ENCODE assay signal across 16 mouse cellular contexts in the genomic region with DNA sequence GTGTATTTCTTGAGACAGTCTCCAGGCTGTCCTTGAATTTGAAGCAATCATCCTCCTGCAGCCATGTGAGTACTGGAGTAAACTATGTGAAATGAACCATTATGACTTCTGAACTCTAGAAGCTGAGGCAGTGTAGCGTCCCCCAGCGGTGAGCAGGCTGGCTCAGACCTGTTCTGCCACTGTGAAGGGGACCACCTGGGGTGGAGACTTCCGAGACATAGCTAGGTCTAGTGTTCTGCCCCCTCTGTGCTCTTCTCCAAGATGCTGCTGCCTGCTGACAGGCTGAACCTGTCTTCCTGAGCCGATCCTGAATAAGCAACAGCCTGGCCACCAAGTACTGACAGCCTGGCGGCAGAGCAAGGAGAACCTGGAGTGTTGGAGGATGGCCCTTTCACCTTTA. TPM values are rescaled to one million over a fixed set of nuclear protein-coding genes. Genes with fewer than 3 reads are reported as not detected.
DNase-seq lines count a peak whose midpoint lies in the region; ATAC-seq and TF ChIP-seq lines count a peak whose summit lies in the region.
"Had no signal": no experiment of that assay in that cellular context is flagged by ENCODE, and none has a peak within 500 bp of the region (broad histone marks: within the 10 kb centered on the region; RNA-seq: fewer than 3 reads in every experiment).

No protein-coding gene starts in this region.

- H3K27ac ChIP-seq in hindbrain, postnatal 0 days: no peak overlapping the region
- no peak overlapping the region for H3K27ac ChIP-seq in hindbrain, embryonic 13.5 days
- peak overlapping the region; percentile 99 for H3K27ac ChIP-seq in liver, embryonic 13.5 days
- H3K27ac ChIP-seq in liver, postnatal 0 days (ENCODE audit: low read depth): 0 out of 2 replicates have a peak overlapping the region, but pooled peaks have one; percentile 94
- H3K27ac ChIP-seq: embryonic facial prominence, embryonic 12.5 days; forebrain, embryonic 13.5 days; gastrocnemius, adult 2 months; heart, embryonic 13.5 days; hindbrain, embryonic 14.5 days had no signal

- no peak overlapping the region for H3K4me3 ChIP-seq in hindbrain, postnatal 0 days (ENCODE audit: low read length)
- no peak overlapping the region for H3K4me3 ChIP-seq in hindbrain, embryonic 13.5 days
- no peak overlapping the region for H3K4me3 ChIP-seq in liver, embryonic 13.5 days (replicated peaks)
- no peak overlapping the region for H3K4me3 ChIP-seq in liver, postnatal 0 days (ENCODE audit: low read depth, low read length)
- H3K4me3 ChIP-seq: embryonic facial prominence, embryonic 12.5 days; forebrain, embryonic 13.5 days; gastrocnemius, adult 2 months; heart, embryonic 13.5 days had no signal

- no peak for DNase-seq in hindbrain, postnatal 0 days (ENCODE audit: low spot score)
- DNase-seq in ES-CJ7 (ENCODE audit: low read depth, low spot score): peak; percentile 84
- no peak for DNase-seq in liver, embryonic 13.5 days
- no peak for DNase-seq in liver, postnatal 0 days
- no peak for DNase-seq in adrenal gland, postnatal 14 days

- no peaks in the 10 kb centered on the region for H3K36me3 ChIP-seq in hindbrain, postnatal 0 days (ENCODE audit: insufficient read depth, low read length)
- peaks cover 25% of the 10 kb centered on the region for H3K36me3 ChIP-seq in hindbrain, embryonic 13.5 days
- H3K36me3 ChIP-seq in liver, embryonic 13.5 days: no peaks in the 10 kb centered on the region
- H3K36me3 ChIP-seq in liver, postnatal 0 days (replicated peaks; ENCODE audit: insufficient read depth, low read length): no peaks in the 10 kb centered on the region
- H3K36me3 ChIP-seq: embryonic facial prominence, embryonic 12.5 days; heart, embryonic 13.5 days had no signal

- 43% methylated on average over 5 of the region's 5 CpGs for WGBS in hindbrain, postnatal 0 days
- 44% methylated on average over 5 of the region's 5 CpGs for WGBS in hindbrain, embryonic 13.5 days
- WGBS in liver, embryonic 13.5 days (ENCODE audit: insufficient replicate concordance): 43% methylated on average over 5 of the region's 5 CpGs
- whole genome bisulfite sequencing in liver, postnatal 0 days (ENCODE audit: insufficient replicate concordance): 51% methylated on average over 5 of the region's 5 CpGs

- no peak overlapping the region for H3K9ac ChIP-seq in hindbrain, postnatal 0 days (replicated peaks; ENCODE audit: low read length)
- no peak overlapping the region for H3K9ac ChIP-seq in hindbrain, embryonic 13.5 days
- H3K9ac ChIP-seq in liver, embryonic 13.5 days: peak overlapping the region; percentile 42
- 0 out of 2 replicates have a peak overlapping the region, but pooled peaks have one; percentile 6 for H3K9ac ChIP-seq in liver, postnatal 0 days (replicated peaks)
- H3K9ac ChIP-seq: forebrain, postnatal 0 days; heart, embryonic 13.5 days; hindbrain, embryonic 14.5 days had no signal

- 0 out of 2 replicates have a peak, but pooled peaks have one; percentile 17 for TF ChIP-seq CTCF in hindbrain, postnatal 0 days (IDR thresholded peaks at IDR 0.05; ENCODE audit: low read depth)
- TF ChIP-seq CTCF in liver, postnatal 0 days (IDR thresholded peaks at IDR 0.05; ENCODE audit: low read depth): 0 out of 2 replicates have a peak, but pooled peaks have one; percentile 5

- no peaks in the 10 kb centered on the region for H3K27me3 ChIP-seq in hindbrain, postnatal 0 days (ENCODE audit: insufficient read depth, low read length)
- peaks cover 5% of the 10 kb centered on the region; the same call in 1 of the 2 replicates for H3K27me3 ChIP-seq in hindbrain, embryonic 13.5 days
- peaks cover 33% of the 10 kb centered on the region for H3K27me3 ChIP-seq in liver, embryonic 13.5 days
- H3K27me3 ChIP-seq in liver, postnatal 0 days (ENCODE audit: insufficient read depth, low read length): peaks cover 8% of the 10 kb centered on the region; the same call in 1 of the 2 replicates
- H3K27me3 ChIP-seq: embryonic facial prominence, embryonic 12.5 days had no signal

- H3K4me2 ChIP-seq in hindbrain, postnatal 0 days (ENCODE audit: low read depth, low read length): no peak overlapping the region
- no peak overlapping the region for H3K4me2 ChIP-seq in hindbrain, embryonic 13.5 days
- no peak overlapping the region for H3K4me2 ChIP-seq in liver, embryonic 13.5 days
- no peak overlapping the region for H3K4me2 ChIP-seq in liver, postnatal 0 days (ENCODE audit: low read depth, low read length)
- H3K4me2 ChIP-seq: embryonic facial prominence, embryonic 12.5 days; forebrain, embryonic 13.5 days; heart, embryonic 13.5 days; hindbrain, embryonic 14.5 days had no signal

- TF ChIP-seq EP300 in liver, postnatal 0 days (IDR thresholded peaks at IDR 0.05; ENCODE audit: low read depth): no peak

- no peak for ATAC-seq in hindbrain, postnatal 0 days
- ATAC-seq in hindbrain, embryonic 13.5 days (ENCODE audit: low FRiP score): no peak
- ATAC-seq in liver, embryonic 13.5 days (ENCODE audit: low read depth): no peak
- no peak for ATAC-seq in liver, postnatal 0 days
- no peak for ATAC-seq in erythroid progenitor cell, adult 5-6 weeks (replicated peaks; ENCODE audit: low FRiP score, poor library complexity, severe bottlenecking)
- ATAC-seq: forebrain, embryonic 13.5 days; forebrain, postnatal 0 days had no signal

- no peaks in the 10 kb centered on the region for H3K9me3 ChIP-seq in hindbrain, postnatal 0 days (ENCODE audit: low read length)
- H3K9me3 ChIP-seq in hindbrain, embryonic 13.5 days: no peaks in the 10 kb centered on the region
- H3K9me3 ChIP-seq in liver, embryonic 13.5 days (replicated peaks): no peaks in the 10 kb centered on the region
- H3K9me3 ChIP-seq in liver, postnatal 0 days (ENCODE audit: low read length): no peaks in the 10 kb centered on the region
- H3K9me3 ChIP-seq: embryonic facial prominence, embryonic 12.5 days; forebrain, embryonic 13.5 days; heart, embryonic 13.5 days had no signal

- H3K4me1 ChIP-seq in hindbrain, postnatal 0 days (ENCODE audit: insufficient read depth, low read length): no peaks in the 10 kb centered on the region
- H3K4me1 ChIP-seq in hindbrain, embryonic 13.5 days (replicated peaks): peaks cover 9% of the 10 kb centered on the region; the same call in 1 of the 2 replicates
- peaks cover 63% of the 10 kb centered on the region for H3K4me1 ChIP-seq in liver, embryonic 13.5 days (replicated peaks)
- H3K4me1 ChIP-seq in liver, postnatal 0 days (ENCODE audit: insufficient read depth): peaks cover 25% of the 10 kb centered on the region
- H3K4me1 ChIP-seq: embryonic facial prominence, embryonic 12.5 days had no signal

RNA-seq across cellular contexts. Expression of a gene that starts 5.6 kb away (rescaled TPM):
- 12.1 and 17.1 TPM in 2 replicates for total RNA-seq in hindbrain, postnatal 0 days (2014; rRNA removed)
- polyA plus RNA-seq in hindbrain, postnatal 0 days (2015; fragmentation: Nextera tagmentation; extraction: Ambion mirVana): 4.6 and 4.9 TPM in 2 replicates
- polyA plus RNA-seq in hindbrain, embryonic 13.5 days (2015; fragmentation: Nextera tagmentation; extraction: Ambion mirVana): 7.6 and 8.1 TPM in 2 replicates
- 11.7 and 12.6 TPM in 2 replicates for polyA plus RNA-seq in liver, embryonic 13.5 days (2015; fragmentation: Nextera tagmentation; extraction: Ambion mirVana)
- 6.1 and 6.2 TPM in 2 replicates for polyA plus RNA-seq in liver, postnatal 0 days (2015; fragmentation: Nextera tagmentation; extraction: Ambion mirVana)
- total RNA-seq in erythroid progenitor cell, adult 5-6 weeks (2015; ENCODE audit: low replicate concordance): 35.0 and 62.9 TPM in 2 replicates
- 27.3 and 54.3 TPM in 2 replicates for total RNA-seq in erythroid progenitor cell, adult 5-6 weeks (2017; ENCODE audit: low replicate concordance)
- 12.5 and 15.8 TPM in 2 replicates for total RNA-seq in adrenal gland, postnatal 14 days (2021)

RNA-seq across cellular contexts. Expression of a gene that starts 17.9 kb away (rescaled TPM):
- total RNA-seq in hindbrain, postnatal 0 days (2014; rRNA removed): 29.8 and 33.6 TPM in 2 replicates
- 7.8 and 10.8 TPM in 2 replicates for polyA plus RNA-seq in hindbrain, postnatal 0 days (2015; fragmentation: Nextera tagmentation; extraction: Ambion mirVana)
- 13.3 and 17.7 TPM in 2 replicates for polyA plus RNA-seq in hindbrain, embryonic 13.5 days (2015; fragmentation: Nextera tagmentation; extraction: Ambion mirVana)
- polyA plus RNA-seq in liver, embryonic 13.5 days (2015; fragmentation: Nextera tagmentation; extraction: Ambion mirVana): 0.29 and 0.44 TPM in 2 replicates
- 0.19 and 0.45 TPM in 2 replicates for polyA plus RNA-seq in liver, postnatal 0 days (2015; fragmentation: Nextera tagmentation; extraction: Ambion mirVana)
- not detected in 2 replicates for total RNA-seq in erythroid progenitor cell, adult 5-6 weeks (2015; ENCODE audit: low replicate concordance)
- total RNA-seq in erythroid progenitor cell, adult 5-6 weeks (2017; ENCODE audit: low replicate concordance): 0.26 TPM in 1 of 2 replicates, not detected in the other
- total RNA-seq in adrenal gland, postnatal 14 days (2021): 2.9 and 3.8 TPM in 2 replicates

RNA-seq across cellular contexts. Expression of a gene that starts 28.6 kb away (rescaled TPM):
- total RNA-seq in hindbrain, postnatal 0 days (2014; rRNA removed): 36.0 and 45.1 TPM in 2 replicates
- 145 and 154 TPM in 2 replicates for polyA plus RNA-seq in hindbrain, postnatal 0 days (2015; fragmentation: Nextera tagmentation; extraction: Ambion mirVana)
- 157 and 162 TPM in 2 replicates for polyA plus RNA-seq in hindbrain, embryonic 13.5 days (2015; fragmentation: Nextera tagmentation; extraction: Ambion mirVana)
- 70.9 and 76.5 TPM in 2 replicates for polyA plus RNA-seq in liver, embryonic 13.5 days (2015; fragmentation: Nextera tagmentation; extraction: Ambion mirVana)
- 34.3 and 37.9 TPM in 2 replicates for polyA plus RNA-seq in liver, postnatal 0 days (2015; fragmentation: Nextera tagmentation; extraction: Ambion mirVana)
- 18.0 and 20.9 TPM in 2 replicates for total RNA-seq in erythroid progenitor cell, adult 5-6 weeks (2015; ENCODE audit: low replicate concordance)
- total RNA-seq in erythroid progenitor cell, adult 5-6 weeks (2017; ENCODE audit: low replicate concordance): 23.8 and 26.6 TPM in 2 replicates
- total RNA-seq in adrenal gland, postnatal 14 days (2021): 52.2 and 52.9 TPM in 2 replicates

RNA-seq across cellular contexts. Expression of a gene that starts 36.9 kb away (rescaled TPM):
- total RNA-seq in hindbrain, postnatal 0 days (2014; rRNA removed): not detected in 2 replicates
- polyA plus RNA-seq in hindbrain, postnatal 0 days (2015; fragmentation: Nextera tagmentation; extraction: Ambion mirVana): not detected in 2 replicates
- polyA plus RNA-seq in hindbrain, embryonic 13.5 days (2015; fragmentation: Nextera tagmentation; extraction: Ambion mirVana): 0.08 and 0.13 TPM in 2 replicates
- 0.20 and 0.21 TPM in 2 replicates for polyA plus RNA-seq in liver, embryonic 13.5 days (2015; fragmentation: Nextera tagmentation; extraction: Ambion mirVana)
- 0.19 and 0.25 TPM in 2 replicates for polyA plus RNA-seq in liver, postnatal 0 days (2015; fragmentation: Nextera tagmentation; extraction: Ambion mirVana)
- 0.84 and 1.1 TPM in 2 replicates for total RNA-seq in erythroid progenitor cell, adult 5-6 weeks (2015; ENCODE audit: low replicate concordance)
- 0.13 and 0.53 TPM in 2 replicates for total RNA-seq in erythroid progenitor cell, adult 5-6 weeks (2017; ENCODE audit: low replicate concordance)
- total RNA-seq in adrenal gland, postnatal 14 days (2021): 0.34 TPM in 1 of 2 replicates, not detected in the other
- total RNA-seq: adrenal gland, postnatal 36 days; gastrocnemius, adult 2 months; heart, postnatal 36 days had no signal
- polyA plus RNA-seq: embryonic facial prominence, embryonic 12.5 days; forebrain, postnatal 0 days; heart, embryonic 13.5 days; heart, postnatal 0 days; hindbrain, embryonic 14.5 days had no signal

RNA-seq across cellular contexts. Expression of a gene that starts 40.3 kb away (rescaled TPM):
- total RNA-seq in hindbrain, postnatal 0 days (2014; rRNA removed): 35.2 and 42.1 TPM in 2 replicates
- 16.2 and 16.7 TPM in 2 replicates for polyA plus RNA-seq in hindbrain, postnatal 0 days (2015; fragmentation: Nextera tagmentation; extraction: Ambion mirVana)
- polyA plus RNA-seq in hindbrain, embryonic 13.5 days (2015; fragmentation: Nextera tagmentation; extraction: Ambion mirVana): 16.4 and 17.4 TPM in 2 replicates
- 4.9 and 6.2 TPM in 2 replicates for polyA plus RNA-seq in liver, embryonic 13.5 days (2015; fragmentation: Nextera tagmentation; extraction: Ambion mirVana)
- 5.2 and 6.0 TPM in 2 replicates for polyA plus RNA-seq in liver, postnatal 0 days (2015; fragmentation: Nextera tagmentation; extraction: Ambion mirVana)
- 13.4 and 14.4 TPM in 2 replicates for total RNA-seq in erythroid progenitor cell, adult 5-6 weeks (2015; ENCODE audit: low replicate concordance)
- 2.7 and 3.0 TPM in 2 replicates for total RNA-seq in erythroid progenitor cell, adult 5-6 weeks (2017; ENCODE audit: low replicate concordance)
- total RNA-seq in adrenal gland, postnatal 14 days (2021): 22.9 and 28.2 TPM in 2 replicates

Comparison
In these comparisons a context has a peak if more than half of its experiments do, and no peak if none do; other contexts are left out.
1. H3K27ac ChIP-seq: peak in liver, embryonic 13.5 days (single experiment) and liver, postnatal 0 days (single experiment); none in hindbrain, postnatal 0 days (single experiment) and hindbrain, embryonic 13.5 days (single experiment).
2. H3K9ac ChIP-seq: peak in liver, embryonic 13.5 days (single experiment) and liver, postnatal 0 days (single experiment); none in hindbrain, postnatal 0 days (single experiment) and hindbrain, embryonic 13.5 days (single experiment).